Mouse (Mus musculus) kidney, embryonic 14.5 days (tissue): ENCODE data around the gene Itih5. TPM values are rescaled to one million over a fixed set of nuclear protein-coding genes. Genes with fewer than 3 reads are reported as not detected.
A peak's percentile ranks its signal among the peaks of the same experiment; 100 is the strongest.

Source experiments
- ATAC-seq: fragments of 200-750 bp; cut with Nextera tagmentation; 2 replicates; pipeline ENCODE4 v1.8.0; 2017; ENCODE audit warnings: moderate number of reproducible peaks, mild to moderate bottlenecking, moderate TSS enrichment, moderate library complexity; ENCODE audit not compliant: low FRiP score, low TSS enrichment
- H3K27ac ChIP-seq: fragments of 300-500 bp; sonication (generic); 2 replicates; pipeline ENCODE4 v1.5.1; 2014; ENCODE audit warnings: low read depth, mild to moderate bottlenecking, low read length, moderate library complexity, mixed read lengths
- H3K27me3 ChIP-seq: fragments of 300-500 bp; sonication (generic); 2 replicates; pipeline ENCODE4 v1.6.1; 2014; ENCODE audit warnings: mild to moderate bottlenecking, low read length; ENCODE audit not compliant: control insufficient read depth, insufficient read depth
- H3K36me3 ChIP-seq: fragments of 300-500 bp; sonication (generic); 2 replicates; pipeline ENCODE4 v1.6.1; 2014; ENCODE audit warnings: low read length, mixed read lengths; ENCODE audit not compliant: control insufficient read depth, insufficient read depth
- H3K4me1 ChIP-seq: fragments of 300-500 bp; sonication (generic); 2 replicates; pipeline ENCODE4 v1.6.1; 2014; ENCODE audit warnings: low read length, mixed read lengths; ENCODE audit not compliant: control insufficient read depth, insufficient read depth
- H3K4me2 ChIP-seq: fragments of 300-500 bp; sonication (generic); replicated peaks from 2 replicates; pipeline ENCODE4 v1.6.1; 2014; ENCODE audit warnings: low read depth, mild to moderate bottlenecking, low read length
- H3K4me3 ChIP-seq: fragments of 300-500 bp; sonication (generic); 2 replicates; pipeline ENCODE4 v1.5.1; 2014; ENCODE audit warnings: mild to moderate bottlenecking, low read length
- H3K9ac ChIP-seq: fragments of 300-500 bp; sonication (generic); 2 replicates; pipeline ENCODE4 v1.6.1; 2014; ENCODE audit warnings: low read depth, mild to moderate bottlenecking, low read length, moderate library complexity
- H3K9me3 ChIP-seq: fragments of 300-500 bp; sonication (generic); 2 replicates; pipeline ENCODE4 v1.6.1; 2016; ENCODE audit warnings: low read length; ENCODE audit not compliant: control insufficient read depth
- WGBS: fragments of 180-500 bp; shearing (Covaris S2); extraction: QIAGEN DNeasy Blood & Tissue Kit; methylation state at CpG from one replicate; pipeline ENCODE4 v1.1.7; 2014; 5-methylcytosine and 5-hydroxymethylcytosine counted together
- polyA plus RNA-seq: library from polyadenylated mRNA; unstranded; fragments of >200 nt; fragmentation: Nextera tagmentation; extraction: Ambion mirVana; gene quantifications from 2 replicates; pipeline ENCODE4 v1.2.1, GENCODE M21; 2014

Itih5 gene
- 2.5 and 3.9 TPM in 2 replicates for polyA plus RNA-seq

- Histone ChIP-seq H3K4me2 (peak within 1 kb of the TSS; percentile 94), H3K4me1 (peaks cover 7% of the 10 kb centered on the region; the same call in 1 of the 2 replicates), H3K9ac (peak within 1 kb of the TSS; percentile 52; the same call in 1 of the 2 replicates), H3K27ac (no peak within 1 kb of the TSS), H3K36me3 (no peaks in the 10 kb centered on the region), H3K4me3 (peak within 1 kb of the TSS; percentile 50), H3K27me3 (no peaks in the 10 kb centered on the region), H3K9me3 (no peaks in the 10 kb centered on the region)
- WGBS = 7% methylated on average over 27 of the region's 27 CpGs
- ATAC-seq = peak; percentile 94
Measured at GRCm38 (mm10) chr2:10153201-10154075, at the start of gene Itih5. TSS of gene Itih5 (plus strand) at chr2:10153571.

GRCm38 (mm10) chr2:10108535-10109189 is 44.7 kb upstream of the Itih5 start:
- Histone ChIP-seq H3K4me3 (no peak overlapping the region), H3K4me1 (no peaks in the 10 kb centered on the region), H3K36me3 (no peaks in the 10 kb centered on the region), H3K27me3 (no peaks in the 10 kb centered on the region), H3K9me3 (no peaks in the 10 kb centered on the region), H3K9ac (no peak overlapping the region), H3K4me2 (no peak overlapping the region), H3K27ac (no peak overlapping the region)
- no peak for ATAC-seq
- 70% methylated on average over 6 of the region's 6 CpGs for WGBS

GRCm38 (mm10) chr2:10118751-10119150 is 34.6 kb upstream of the Itih5 start:
- H3K4me3 ChIP-seq = no peak overlapping the region
- H3K36me3 ChIP-seq = no peaks in the 10 kb centered on the region
- 71% methylated on average over 1 of the region's 1 CpGs for WGBS
- no peak overlapping the region for H3K27ac ChIP-seq
- no peaks in the 10 kb centered on the region for H3K4me1 ChIP-seq
- no peaks in the 10 kb centered on the region for H3K27me3 ChIP-seq
- no peak overlapping the region for H3K9ac ChIP-seq
- H3K9me3 ChIP-seq = no peaks in the 10 kb centered on the region
- ATAC-seq = no peak
- H3K4me2 ChIP-seq = no peak overlapping the region

DNA sequence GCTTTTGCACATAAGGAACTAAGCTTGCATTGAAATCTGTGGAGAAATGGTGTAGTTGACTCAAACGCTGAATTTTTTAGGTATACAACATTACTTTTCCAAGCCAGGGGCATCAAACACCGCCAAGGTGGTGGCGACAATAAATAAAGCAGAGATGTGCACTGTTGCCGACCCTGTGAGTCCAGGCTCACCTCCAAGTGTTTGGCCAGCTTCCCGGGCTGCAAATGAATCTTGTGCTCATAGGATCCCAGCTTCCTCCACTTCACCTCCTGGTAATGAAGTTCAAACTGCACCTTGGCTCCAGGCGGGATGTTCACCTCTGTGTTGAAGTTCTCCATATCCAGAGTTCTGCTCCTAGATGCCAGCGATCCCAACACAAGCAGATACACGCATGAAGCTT is 34.1 kb upstream of the Itih5 start:
- no peaks in the 10 kb centered on the region for H3K27me3 ChIP-seq
- H3K27ac ChIP-seq = no peak overlapping the region
- no peaks in the 10 kb centered on the region for H3K9me3 ChIP-seq
- H3K4me1 ChIP-seq = no peaks in the 10 kb centered on the region
- H3K36me3 ChIP-seq = no peaks in the 10 kb centered on the region
- 80% methylated on average over 8 of the region's 8 CpGs for WGBS
- no peak overlapping the region for H3K4me3 ChIP-seq
- no peak overlapping the region for H3K4me2 ChIP-seq
- H3K9ac ChIP-seq = no peak overlapping the region
- ATAC-seq = no peak

DNA sequence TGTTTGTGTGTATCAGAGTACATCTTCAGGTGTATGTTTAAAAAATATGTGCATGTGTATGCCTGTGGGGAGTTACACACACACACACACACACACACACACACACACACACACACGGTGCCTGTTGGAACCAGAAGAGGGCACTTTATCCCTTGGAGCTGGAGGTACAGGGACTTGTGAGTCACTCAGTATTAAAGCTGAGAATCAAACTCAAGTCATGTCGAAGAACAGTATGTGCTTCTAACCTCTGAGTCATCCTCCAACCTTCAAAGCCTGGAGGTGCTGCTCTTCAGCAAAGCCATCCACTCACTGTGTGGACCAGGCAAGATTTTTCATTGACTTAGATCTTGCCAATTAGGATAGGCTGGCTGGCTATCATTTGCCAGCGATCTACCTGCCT is 31.5 kb upstream of the Itih5 start:
- Histone ChIP-seq H3K27me3 (no peaks in the 10 kb centered on the region), H3K36me3 (no peaks in the 10 kb centered on the region), H3K27ac (no peak overlapping the region), H3K4me2 (no peak overlapping the region), H3K4me3 (no peak overlapping the region), H3K9me3 (no peaks in the 10 kb centered on the region), H3K4me1 (no peaks in the 10 kb centered on the region), H3K9ac (no peak overlapping the region)
- WGBS = 71% methylated on average over 3 of the region's 3 CpGs
- ATAC-seq = no peak

DNA sequence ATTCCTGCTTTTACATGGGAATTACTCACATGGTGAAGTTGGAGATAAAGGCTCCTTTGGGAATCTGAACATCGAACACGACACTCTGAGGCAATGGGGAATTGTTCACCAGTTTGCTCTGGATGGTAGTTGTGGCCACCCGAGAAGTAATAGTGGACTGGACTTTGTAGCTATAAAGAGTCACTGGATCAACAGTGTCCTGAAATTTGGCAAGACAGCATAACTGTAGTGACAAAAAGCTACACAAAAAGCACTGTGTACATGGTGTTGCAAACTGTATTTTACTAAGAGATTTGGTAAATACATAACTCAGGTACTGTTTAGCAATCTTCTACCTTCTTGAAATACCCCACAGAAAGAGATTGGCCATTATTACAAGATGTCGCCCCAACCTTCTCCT is 27.2 kb upstream of the Itih5 start:
- 91% methylated on average over 4 of the region's 4 CpGs for whole genome bisulfite sequencing
- no peaks in the 10 kb centered on the region for H3K4me1 ChIP-seq
- ATAC-seq = no peak

GRCm38 (mm10) chr2:10127471-10127870 is 25.9 kb upstream of the Itih5 start:
- no peaks in the 10 kb centered on the region for H3K4me1 ChIP-seq
- WGBS = 90% methylated on average over 5 of the region's 5 CpGs
- no peak overlapping the region for H3K27ac ChIP-seq
- ATAC-seq = no peak
- H3K27me3 ChIP-seq = no peaks in the 10 kb centered on the region
- H3K9ac ChIP-seq = no peak overlapping the region
- no peaks in the 10 kb centered on the region for H3K36me3 ChIP-seq
- no peak overlapping the region for H3K4me2 ChIP-seq
- no peaks in the 10 kb centered on the region for H3K9me3 ChIP-seq
- H3K4me3 ChIP-seq = no peak overlapping the region

More for the DNA sequence above, 27.2 kb upstream of the Itih5 start:
- no peaks in the 10 kb centered on the region for H3K27me3 ChIP-seq
- H3K9me3 ChIP-seq = no peaks in the 10 kb centered on the region
- H3K36me3 ChIP-seq = no peaks in the 10 kb centered on the region
- H3K4me3 ChIP-seq = no peak overlapping the region
- H3K4me2 ChIP-seq = no peak overlapping the region
- no peak overlapping the region for H3K9ac ChIP-seq
- no peak overlapping the region for H3K27ac ChIP-seq

DNA sequence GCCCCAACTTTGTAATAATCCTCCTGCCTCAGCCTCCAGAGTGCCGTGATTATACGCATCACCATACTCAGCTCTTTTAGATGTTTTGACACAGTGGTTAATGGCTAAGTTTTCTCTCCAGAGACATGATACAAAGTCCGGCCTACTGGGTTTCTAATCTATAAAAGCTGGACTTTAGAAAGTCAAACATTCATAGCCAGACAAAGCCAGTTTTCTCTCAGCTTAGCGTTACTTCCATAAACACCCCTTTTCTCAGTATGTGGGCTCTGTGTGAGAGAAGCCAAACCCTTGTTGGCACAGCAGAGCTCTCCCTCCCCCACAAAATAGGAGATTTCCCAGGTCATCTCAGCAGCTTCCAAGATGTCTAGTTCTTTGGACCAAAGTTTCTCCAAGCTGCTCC is 24.8 kb upstream of the Itih5 start:
- ATAC-seq = no peak
- no peaks in the 10 kb centered on the region for H3K9me3 ChIP-seq
- no peak overlapping the region for H3K9ac ChIP-seq
- H3K27me3 ChIP-seq = no peaks in the 10 kb centered on the region
- H3K36me3 ChIP-seq = no peaks in the 10 kb centered on the region
- H3K4me2 ChIP-seq = no peak overlapping the region
- H3K4me1 ChIP-seq = no peaks in the 10 kb centered on the region
- 94% methylated on average over 4 of the region's 4 CpGs for WGBS
- no peak overlapping the region for H3K27ac ChIP-seq
- H3K4me3 ChIP-seq = no peak overlapping the region

DNA sequence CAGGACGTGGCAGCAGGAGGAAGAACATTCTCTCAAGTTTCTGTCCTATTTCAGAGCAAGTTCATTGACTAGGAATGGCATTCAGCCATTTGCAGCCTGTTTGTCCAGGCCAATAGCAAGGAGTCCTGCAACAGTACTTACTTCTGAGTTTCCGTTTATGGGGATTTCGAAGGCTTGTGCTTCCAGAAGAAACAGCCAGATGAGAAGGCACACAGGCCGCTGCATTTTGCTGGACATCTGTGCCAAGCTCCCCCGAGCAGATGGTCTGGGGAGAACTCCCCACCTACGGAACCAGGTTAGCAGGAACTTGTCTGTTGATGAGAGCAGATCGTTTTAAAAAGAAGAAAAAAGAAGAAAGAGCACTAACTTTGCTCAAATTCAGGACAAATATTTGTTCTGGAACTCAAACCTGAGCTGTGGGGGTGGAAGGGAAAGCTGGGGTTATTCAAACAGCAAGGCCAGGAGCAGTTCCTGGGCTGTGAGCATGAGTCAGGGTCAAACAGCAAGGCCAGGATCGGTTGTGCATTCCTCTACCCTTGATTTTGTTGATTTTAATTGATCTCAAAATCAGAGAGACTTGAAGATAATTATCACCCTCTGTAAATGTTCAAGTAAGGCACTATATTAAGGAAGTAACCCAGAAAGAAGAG is 22.9 kb upstream of the Itih5 start:
- no peak for ATAC-seq
- 19% methylated on average over 8 of the region's 8 CpGs for WGBS
- no peaks in the 10 kb centered on the region for H3K27me3 ChIP-seq
- no peak overlapping the region for H3K27ac ChIP-seq
- no peak overlapping the region for H3K9ac ChIP-seq
- no peaks in the 10 kb centered on the region for H3K36me3 ChIP-seq
- H3K4me3 ChIP-seq = no peak overlapping the region
- H3K9me3 ChIP-seq = no peaks in the 10 kb centered on the region
- H3K4me1 ChIP-seq = no peaks in the 10 kb centered on the region
- H3K4me2 ChIP-seq = no peak overlapping the region
